Mouse (Mus musculus) lung, adult 18-20 months (tissue): ENCODE measurements around the gene Plxna3.

Experiments used
- DNase-seq, 2 experiments: peaks; one replicate each; pipeline ENCODE4 v3.0.0; 2022; ENCODE audit warnings: mixed read lengths in 2 of 2

Gene Plxna3

DNA sequence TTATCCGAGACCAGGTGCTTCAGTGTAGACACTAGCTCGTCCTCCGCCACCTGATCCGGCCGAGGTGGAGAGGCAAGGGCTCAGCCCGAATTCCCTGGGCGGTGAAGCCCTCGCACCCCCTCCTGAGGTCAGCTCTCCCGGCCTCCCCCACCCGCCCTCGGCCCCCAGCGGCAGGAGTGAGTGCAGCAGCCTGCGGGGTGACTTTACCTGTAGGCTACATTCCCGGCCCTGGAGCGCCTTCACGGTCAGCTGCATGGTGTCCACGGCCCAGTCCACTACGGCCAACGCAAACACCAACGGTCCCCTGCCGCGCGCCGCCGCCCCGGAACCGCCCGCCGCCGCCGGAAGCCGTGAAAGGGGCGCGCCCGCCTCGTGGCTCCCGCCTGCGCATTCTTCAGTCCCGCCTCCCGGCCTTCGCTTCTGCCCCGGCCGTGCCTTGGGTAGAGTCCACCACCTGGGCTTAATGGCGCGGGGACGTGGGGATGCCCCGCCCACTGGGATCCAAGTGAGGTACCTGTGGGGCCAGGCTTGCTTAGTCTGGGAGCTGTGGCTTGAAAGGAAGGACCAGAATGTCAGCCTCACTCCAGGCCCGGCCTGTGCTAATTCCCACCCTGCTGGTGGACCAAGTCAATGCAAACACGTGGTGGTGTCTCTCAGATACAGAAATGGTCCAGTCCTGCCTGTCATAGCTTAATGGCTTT lies 39.5 kb downstream of the Plxna3 start:
- DNase-seq = peak; percentile 76 to 77

DNA sequence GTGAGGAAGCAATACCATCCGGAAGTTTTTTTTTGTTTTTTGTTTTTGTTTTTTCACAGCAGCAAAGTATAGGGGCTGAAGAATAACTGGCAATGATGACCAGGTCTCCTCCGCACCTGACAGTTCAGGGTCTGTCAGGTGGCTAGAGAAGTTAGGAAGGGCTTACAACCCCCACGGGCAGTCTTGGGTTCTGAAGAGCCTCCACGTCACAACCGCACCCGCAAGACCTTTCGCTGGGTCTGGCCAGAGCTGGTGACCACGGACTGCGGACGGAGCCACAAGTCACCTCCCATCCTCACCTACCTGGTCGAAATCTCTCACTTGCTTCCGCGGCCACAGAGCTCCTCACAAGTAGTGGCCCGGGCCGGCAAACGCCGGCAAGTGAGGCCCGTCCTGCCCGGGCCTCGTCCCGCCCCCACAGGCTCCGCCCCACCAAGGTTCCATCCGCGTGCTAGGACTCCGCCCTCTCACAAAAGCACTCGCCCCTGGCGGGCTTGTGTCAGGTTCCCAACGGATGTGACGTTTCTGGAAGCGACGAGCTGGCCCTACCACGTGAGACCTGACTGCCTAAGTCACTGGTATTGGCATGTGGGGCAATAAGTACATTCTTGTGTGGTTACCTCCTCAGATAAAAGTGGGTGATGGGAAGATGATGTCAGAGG lies 44.2 kb downstream of the Plxna3 start, which contains the start of the genes Ubl4a and Slc10a3:
TSS of gene Ubl4a (minus strand) at position 331 of the 662 bp plus-strand sequence.
TSS of gene Slc10a3 (minus strand) at position 462 of the 662 bp plus-strand sequence.
- peak; percentile 91 to 94 for DNase-seq

DNA sequence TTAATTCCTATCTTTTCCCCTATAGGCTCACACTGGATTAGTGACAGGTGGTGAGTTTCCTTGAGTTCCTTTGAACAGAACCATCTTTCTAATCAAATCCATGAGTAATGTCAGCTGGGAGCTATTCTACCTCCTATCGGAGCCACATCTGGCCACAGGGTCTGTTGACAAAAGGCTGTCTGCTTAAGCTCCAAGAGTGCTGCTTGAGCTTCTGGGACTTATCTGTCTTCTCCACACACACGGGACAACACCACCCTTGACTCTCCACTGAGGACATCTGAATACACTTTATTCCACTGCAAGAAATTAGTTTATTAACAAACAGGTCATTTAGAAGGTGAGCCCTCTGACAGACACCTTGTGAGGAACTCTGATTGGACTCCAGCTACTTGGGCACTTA lies 55.6 kb downstream of the Plxna3 start:
- no peak for DNase-seq

DNA sequence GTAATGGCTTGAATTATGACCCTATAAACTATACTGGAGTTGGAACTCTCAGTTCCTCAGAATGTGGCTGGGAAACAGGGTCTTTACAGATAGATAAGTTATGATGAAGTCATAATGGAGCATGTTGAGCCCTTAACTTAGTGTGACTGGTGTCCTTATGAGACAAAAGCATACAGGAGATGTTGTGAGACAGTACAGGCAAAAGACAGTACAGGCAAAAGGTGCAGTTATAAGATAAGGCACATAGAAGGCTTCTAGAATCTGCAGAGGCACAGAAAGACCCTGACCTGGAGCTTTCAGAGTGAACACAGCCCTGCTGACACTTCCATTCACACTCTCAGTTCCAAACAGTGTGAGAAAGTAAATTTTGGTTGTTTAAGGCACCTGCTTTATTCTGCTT lies 59.3 kb downstream of the Plxna3 start:
- DNase-seq = no peak

DNA sequence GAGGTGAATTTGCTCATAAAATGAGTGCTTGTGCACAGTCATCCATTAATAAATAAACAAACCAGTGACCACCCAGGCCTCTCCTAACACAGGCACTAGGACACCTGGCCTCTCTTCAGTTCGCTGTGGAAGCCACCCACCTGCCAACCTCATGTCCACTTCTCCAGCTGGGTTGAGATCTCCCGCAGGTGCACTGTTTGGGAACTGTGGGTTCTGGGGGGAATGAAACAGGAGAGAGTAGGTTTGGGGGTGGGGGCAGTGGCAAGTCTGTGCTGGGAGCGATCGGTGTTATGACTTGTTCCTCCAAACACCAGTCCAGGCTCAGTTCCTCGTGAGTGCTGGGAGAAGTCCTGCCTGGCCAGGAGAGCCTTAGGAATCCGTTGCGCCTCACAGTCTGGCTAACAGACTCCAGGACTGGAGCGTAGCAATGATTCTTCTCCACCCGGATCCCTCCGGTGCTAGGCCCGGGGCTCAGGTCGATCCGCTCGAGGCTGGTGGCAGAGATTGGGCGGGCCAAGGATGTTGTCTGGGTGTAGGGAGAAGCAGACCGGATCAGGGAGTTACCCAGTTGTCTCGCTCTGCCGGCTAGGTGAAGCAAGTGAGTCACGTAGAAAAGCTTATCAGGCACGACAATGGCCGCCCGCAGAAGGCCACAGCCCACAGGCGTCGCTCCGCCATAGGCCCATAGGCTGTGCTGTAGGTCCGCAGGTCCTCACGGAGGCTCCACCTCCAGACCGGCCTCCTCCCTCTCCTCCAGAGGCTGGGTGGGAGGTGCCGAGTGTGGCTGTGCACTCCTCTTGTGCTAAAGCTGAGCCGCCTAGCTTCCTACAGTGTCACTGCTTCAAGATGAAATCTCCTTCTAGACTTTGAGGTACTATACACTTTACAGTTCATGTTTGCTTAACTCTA lies 63.9 kb downstream of the Plxna3 start, which contains the start of the genes Fam3a and Ikbkg:
TSS of gene Fam3a (minus strand) at position 738 of the 909 bp plus-strand sequence.
TSS of gene Ikbkg (plus strand) at position 756 of the 909 bp plus-strand sequence.
- peak; percentile 90 to 93 for DNase-seq
